Mouse (Mus musculus) limb, embryonic 10.5 days (tissue): ENCODE measurements around the gene Ppp1r15b. TPM values are rescaled to one million over a fixed set of nuclear protein-coding genes. Genes with fewer than 3 reads are reported as not detected.
A peak's percentile ranks its signal among the peaks of the same experiment; 100 is the strongest.

Experiments used
- DNase-seq: peaks from one replicate; pipeline ENCODE4 v3.0.0-alpha.2; 2017; ENCODE audit warnings: low spot score
- H3K27ac ChIP-seq: fragments of 300-500 bp; sonication (generic); 2 replicates; pipeline ENCODE4 v1.5.1; 2016; ENCODE audit warnings: mild to moderate bottlenecking
- H3K27me3 ChIP-seq: fragments of 300-500 bp; sonication (generic); 2 replicates; pipeline ENCODE4 v1.6.1; 2016; ENCODE audit warnings: low read depth, mild to moderate bottlenecking; ENCODE audit not compliant: poor library complexity, severe bottlenecking
- H3K36me3 ChIP-seq: fragments of 300-500 bp; sonication (generic); 2 replicates; pipeline ENCODE4 v1.6.1; 2016; ENCODE audit warnings: mild to moderate bottlenecking, moderate library complexity
- H3K4me1 ChIP-seq: fragments of 300-500 bp; sonication (generic); 2 replicates; pipeline ENCODE4 v1.6.1; 2016
- H3K4me3 ChIP-seq: fragments of 300-500 bp; sonication (generic); 2 replicates; pipeline ENCODE4 v1.5.1; 2016; ENCODE audit warnings: mild to moderate bottlenecking, moderate library complexity
- H3K9me3 ChIP-seq: fragments of 300-500 bp; sonication (generic); replicated peaks from 2 replicates; pipeline ENCODE4 v1.6.1; 2016; ENCODE audit warnings: mild to moderate bottlenecking
- WGBS: fragments of 180-500 bp; shearing (Covaris S2); methylation state at CpG from one replicate; pipeline ENCODE4 v1.1.7; 2016; 5-methylcytosine and 5-hydroxymethylcytosine counted together
- polyA plus RNA-seq: library from polyadenylated mRNA; unstranded; fragments of >200 nt; fragmentation: Nextera tagmentation; extraction: Ambion mirVana; gene quantifications from 2 replicates; pipeline ENCODE4 v1.2.1, GENCODE M21; 2016

Ppp1r15b gene
- 52.3 and 52.7 TPM in 2 replicates for polyA plus RNA-seq

DNA sequence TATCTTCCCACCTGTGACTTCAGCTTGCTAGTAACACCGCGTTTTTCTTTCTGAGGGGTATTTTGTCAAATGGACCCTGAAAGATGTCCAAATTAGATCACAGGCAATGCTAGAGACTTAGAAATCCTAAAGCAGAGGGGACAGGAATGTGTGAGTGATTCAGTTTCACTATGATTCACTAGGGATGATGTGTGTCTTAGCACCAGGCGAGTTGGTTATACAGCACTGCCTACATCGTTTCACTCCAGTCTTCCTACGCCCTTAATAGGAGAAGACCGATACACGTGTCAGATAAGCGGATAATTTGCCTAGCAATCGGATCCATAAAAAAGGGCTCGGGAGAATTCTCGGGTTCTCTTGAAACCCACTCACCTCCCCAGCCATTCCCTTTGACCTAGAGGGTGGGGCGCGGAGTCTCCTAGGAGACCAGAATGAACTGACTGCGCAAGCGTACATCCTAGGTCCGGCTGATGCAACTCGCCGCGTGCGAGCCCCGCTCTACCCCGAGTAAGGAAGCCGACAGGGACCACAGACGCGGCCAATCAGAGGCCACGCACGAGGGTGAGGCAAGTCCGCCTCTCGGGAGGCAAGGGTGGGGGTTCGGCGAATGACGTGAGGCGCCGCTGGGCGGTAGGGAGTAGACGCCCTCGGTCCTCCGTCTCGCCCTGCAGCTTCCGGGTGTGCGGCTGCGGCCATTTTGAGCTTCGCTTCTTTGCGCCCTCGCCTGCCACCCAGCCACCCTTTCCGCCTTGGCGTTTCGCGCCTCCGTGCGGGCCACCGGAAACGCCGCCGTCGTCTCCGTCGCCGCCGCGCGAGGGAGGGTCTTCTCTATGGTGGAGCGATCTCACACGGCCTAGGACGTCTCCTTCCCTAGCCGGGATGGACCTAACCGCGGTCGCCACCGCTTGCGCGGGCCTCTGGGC, at the start of gene Ppp1r15b:
Gene Ppp1r15b, plus strand, starts transcription at position 506 of the 923 bp plus-strand sequence.
- peaks cover 46% of the 10 kb centered on the region for H3K4me1 ChIP-seq
- WGBS: 1% methylated on average over 72 of the region's 72 CpGs

DNA sequence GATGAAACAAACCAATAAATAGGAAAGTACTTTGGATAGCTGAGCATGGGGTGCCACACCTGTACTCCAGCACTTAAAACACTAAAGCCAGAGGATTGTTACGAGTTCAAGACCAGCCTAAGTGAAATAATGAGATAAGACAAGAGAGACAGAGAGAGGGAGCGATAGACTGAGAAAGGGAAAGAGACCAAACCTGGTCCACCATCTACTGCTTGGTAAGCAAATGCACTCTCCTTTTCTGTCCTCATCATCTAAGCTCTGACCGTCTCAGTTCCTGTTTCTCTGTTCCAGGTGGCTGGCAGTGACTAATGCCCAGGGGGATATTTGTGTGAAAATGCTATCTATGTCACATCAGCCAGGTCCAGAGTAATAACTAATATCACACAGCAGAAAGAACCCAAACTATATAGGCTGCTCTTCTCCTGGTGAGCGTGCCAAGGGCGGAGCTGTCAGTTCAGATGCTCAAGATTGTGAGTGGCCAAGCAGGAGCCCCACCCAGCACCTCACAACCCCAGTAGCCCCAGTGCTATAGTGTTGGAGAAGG, 47.9 kb upstream of the Ppp1r15b start:
- WGBS: 96% methylated on average over 5 of the region's 5 CpGs
- H3K4me3 ChIP-seq: no peak overlapping the region
- DNase-seq: no peak
- no peak overlapping the region for H3K27ac ChIP-seq
- no peaks in the 10 kb centered on the region for H3K27me3 ChIP-seq
- peaks cover 27% of the 10 kb centered on the region for H3K4me1 ChIP-seq
- H3K9me3 ChIP-seq: no peaks in the 10 kb centered on the region
- H3K36me3 ChIP-seq: peaks cover 40% of the 10 kb centered on the region

More for the DNA sequence above, at the start of gene Ppp1r15b:
- H3K4me3 ChIP-seq: peak within 1 kb of the TSS; percentile 86
- H3K9me3 ChIP-seq: no peaks in the 10 kb centered on the region
- peaks cover 34% of the 10 kb centered on the region for H3K36me3 ChIP-seq
- peak within 1 kb of the TSS; percentile 95 for H3K27ac ChIP-seq
- DNase-seq: peak; percentile 97
- no peaks in the 10 kb centered on the region for H3K27me3 ChIP-seq

DNA sequence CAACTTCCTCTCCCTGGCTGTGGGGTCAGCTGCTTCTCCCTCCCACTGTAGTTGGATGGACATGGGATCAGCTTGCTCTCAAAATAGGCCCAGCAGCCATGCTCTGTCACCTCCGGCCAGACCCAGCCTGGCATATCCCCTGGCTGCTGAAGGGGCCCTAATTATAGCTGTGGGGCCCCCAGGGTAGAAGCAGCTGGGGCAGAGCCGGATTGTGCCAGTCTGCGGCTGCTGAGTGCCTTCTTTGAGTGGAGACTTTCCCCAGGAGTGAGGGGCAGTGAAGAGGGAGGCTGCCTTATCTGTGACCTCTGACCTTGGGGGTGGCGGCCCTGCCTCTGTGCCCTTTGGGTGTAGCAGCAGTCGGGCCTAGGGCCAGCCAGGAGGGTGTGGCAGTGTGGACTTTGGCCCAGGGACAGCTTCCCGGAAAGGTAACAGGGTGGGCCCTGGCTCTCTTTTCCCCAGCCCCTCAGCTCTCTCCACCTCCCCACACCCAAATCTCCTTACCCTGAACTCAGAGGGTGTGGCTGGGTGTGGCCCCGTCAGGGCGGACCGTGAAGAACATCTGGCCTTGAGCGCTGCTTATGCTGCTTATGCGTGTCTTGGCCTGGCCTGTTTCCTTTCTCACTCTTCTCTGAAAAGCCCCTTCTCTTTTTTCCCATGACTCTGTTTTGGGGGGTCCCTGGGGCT, 46.9 kb upstream of the Ppp1r15b start:
- H3K9me3 ChIP-seq: no peaks in the 10 kb centered on the region
- no peak for DNase-seq
- peaks cover 24% of the 10 kb centered on the region for H3K4me1 ChIP-seq
- WGBS: 75% methylated on average over 11 of the region's 11 CpGs
- H3K36me3 ChIP-seq: peaks cover 38% of the 10 kb centered on the region
- H3K27ac ChIP-seq: no peak overlapping the region
- no peak overlapping the region for H3K4me3 ChIP-seq
- H3K27me3 ChIP-seq: no peaks in the 10 kb centered on the region

DNA sequence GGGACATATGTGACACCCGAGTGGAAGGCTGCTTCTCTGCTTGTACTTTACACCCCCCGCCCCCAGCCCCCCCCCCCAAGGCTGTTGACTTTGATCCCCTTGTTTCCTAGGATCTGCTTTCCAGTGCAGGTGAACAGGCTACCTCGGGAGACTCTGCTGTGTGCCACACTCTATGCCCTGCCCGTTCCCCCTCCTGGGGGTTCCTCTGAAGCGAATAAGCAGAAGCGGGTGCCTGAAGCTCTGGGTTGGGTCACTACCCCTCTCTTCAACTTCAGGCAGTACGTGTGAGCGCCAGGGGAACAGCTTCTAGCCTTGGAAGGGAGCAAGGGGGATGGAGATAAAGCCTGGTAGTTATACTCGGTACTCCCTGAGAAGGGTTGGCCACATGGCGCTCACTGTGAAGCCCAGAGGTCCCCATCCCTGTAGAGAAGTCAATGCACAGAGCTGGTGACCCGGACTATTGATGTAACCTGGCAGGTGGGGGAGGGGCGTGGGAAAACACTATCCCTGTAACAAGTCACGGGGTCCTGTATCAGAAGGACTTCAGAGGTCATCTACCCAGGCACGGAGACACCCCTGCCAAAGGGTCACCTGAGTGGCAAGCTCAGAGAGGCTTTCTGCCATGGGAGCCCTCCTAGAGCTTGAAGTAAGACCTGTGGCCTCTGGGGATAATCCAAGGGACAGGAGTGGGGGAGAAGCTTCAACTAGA, 46.1 kb upstream of the Ppp1r15b start:
- peaks cover 22% of the 10 kb centered on the region for H3K4me1 ChIP-seq

GRCm38 (mm10) chr1:133085417-133085742, 45.6 kb upstream of the Ppp1r15b start:
- WGBS: 95% methylated on average over 8 of the region's 8 CpGs
- DNase-seq: no peak
- Histone ChIP-seq H3K9me3 (no peaks in the 10 kb centered on the region), H3K4me3 (no peak overlapping the region), H3K27me3 (no peaks in the 10 kb centered on the region), H3K4me1 (peaks cover 22% of the 10 kb centered on the region), H3K27ac (no peak overlapping the region), H3K36me3 (peaks cover 45% of the 10 kb centered on the region)

More for the DNA sequence above, 46.1 kb upstream of the Ppp1r15b start:
- 80% methylated on average over 14 of the region's 14 CpGs for WGBS
- H3K4me3 ChIP-seq: no peak overlapping the region
- peaks cover 40% of the 10 kb centered on the region for H3K36me3 ChIP-seq
- H3K9me3 ChIP-seq: no peaks in the 10 kb centered on the region
- DNase-seq: no peak
- H3K27me3 ChIP-seq: no peaks in the 10 kb centered on the region
- H3K27ac ChIP-seq: no peak overlapping the region

DNA sequence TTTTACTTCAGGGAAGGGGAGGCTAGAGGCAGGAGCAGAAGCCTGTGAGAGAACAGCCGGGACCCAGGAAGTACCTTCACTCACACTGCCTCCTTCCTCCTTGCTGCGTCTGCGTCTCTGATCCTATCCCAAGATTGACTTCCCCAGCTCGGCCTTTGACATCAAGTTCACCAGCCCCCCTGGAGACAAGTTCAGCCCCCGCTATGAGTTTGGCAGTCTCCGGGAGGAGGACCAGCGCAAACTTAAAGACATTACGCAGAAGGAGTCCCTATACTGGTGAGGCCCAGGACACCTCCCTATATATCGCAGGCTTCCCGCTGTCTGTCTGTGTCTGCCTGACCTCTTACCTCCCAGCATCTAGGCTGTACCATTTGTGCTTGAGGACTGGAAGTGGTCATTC, 44.1 kb upstream of the Ppp1r15b start:
- WGBS: 90% methylated on average over 10 of the region's 10 CpGs

GRCm38 (mm10) chr1:133087206-133087905, 43.6 kb upstream of the Ppp1r15b start:
- 44% methylated on average over 7 of the region's 7 CpGs for WGBS
- Histone ChIP-seq H3K4me3 (no peak overlapping the region), H3K36me3 (peaks cover 44% of the 10 kb centered on the region), H3K27me3 (no peaks in the 10 kb centered on the region), H3K9me3 (no peaks in the 10 kb centered on the region), H3K4me1 (peaks cover 22% of the 10 kb centered on the region), H3K27ac (no peak overlapping the region)
- peak; percentile 77 for DNase-seq

More for the DNA sequence above, 44.1 kb upstream of the Ppp1r15b start:
- H3K27ac ChIP-seq: no peak overlapping the region
- no peaks in the 10 kb centered on the region for H3K27me3 ChIP-seq
- H3K4me1 ChIP-seq: peaks cover 22% of the 10 kb centered on the region
- H3K9me3 ChIP-seq: no peaks in the 10 kb centered on the region
- H3K36me3 ChIP-seq: peaks cover 45% of the 10 kb centered on the region
- no peak overlapping the region for H3K4me3 ChIP-seq
- DNase-seq: no peak

DNA sequence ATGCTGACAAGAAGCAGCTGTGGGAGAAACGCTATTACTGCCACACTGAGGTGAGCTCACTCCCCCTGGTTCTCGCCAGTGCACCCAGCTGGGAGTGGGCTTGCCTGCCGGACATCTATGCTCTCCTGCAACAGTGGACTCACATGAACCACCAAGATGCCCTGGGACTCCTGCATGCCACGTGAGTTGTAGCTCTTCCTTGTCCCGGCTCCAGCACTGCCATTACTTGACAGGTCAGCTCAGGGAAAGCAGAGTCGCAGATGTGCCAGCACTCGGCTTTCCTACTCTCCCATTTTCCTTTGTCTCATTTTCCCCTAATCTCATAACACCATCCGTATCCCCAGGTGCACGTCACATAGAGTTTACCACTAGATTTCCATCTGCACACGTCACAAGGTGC, 42.7 kb upstream of the Ppp1r15b start:
- Histone ChIP-seq H3K9me3 (no peaks in the 10 kb centered on the region), H3K27ac (no peak overlapping the region), H3K27me3 (no peaks in the 10 kb centered on the region), H3K4me3 (no peak overlapping the region), H3K36me3 (peaks cover 38% of the 10 kb centered on the region), H3K4me1 (peaks cover 22% of the 10 kb centered on the region)
- WGBS: 90% methylated on average over 10 of the region's 10 CpGs
- no peak for DNase-seq

DNA sequence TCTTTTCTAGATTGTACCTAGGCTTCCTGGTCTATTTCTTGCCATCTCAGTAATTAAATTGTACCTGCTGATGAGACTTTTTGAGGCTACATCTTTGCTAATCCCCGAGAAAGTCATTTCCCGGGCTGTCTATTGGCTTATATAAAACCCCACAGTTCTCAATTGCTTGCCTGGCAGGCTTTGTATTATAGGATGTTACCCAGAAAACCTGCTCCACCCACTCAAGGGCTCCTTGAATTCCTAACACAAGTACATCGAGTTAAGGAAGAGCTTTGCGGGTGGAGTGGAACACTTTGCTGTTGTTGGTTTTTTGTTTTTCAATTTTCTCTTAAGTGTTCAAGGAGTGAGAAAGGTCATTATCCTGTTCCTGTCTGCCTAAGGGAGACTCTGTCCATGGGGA, 41.5 kb upstream of the Ppp1r15b start:
- DNase-seq: no peak
- peaks cover 14% of the 10 kb centered on the region for H3K4me1 ChIP-seq
- no peak overlapping the region for H3K27ac ChIP-seq
- H3K27me3 ChIP-seq: no peaks in the 10 kb centered on the region
- no peak overlapping the region for H3K4me3 ChIP-seq
- no peaks in the 10 kb centered on the region for H3K9me3 ChIP-seq
- 85% methylated on average over 4 of the region's 4 CpGs for WGBS
- H3K36me3 ChIP-seq: peaks cover 36% of the 10 kb centered on the region

- DNase-seq: no peak
- Histone ChIP-seq H3K4me3 (no peak overlapping the region), H3K9me3 (no peaks in the 10 kb centered on the region), H3K36me3 (peaks cover 39% of the 10 kb centered on the region), H3K27me3 (no peaks in the 10 kb centered on the region), H3K27ac (no peak overlapping the region), H3K4me1 (peaks cover 11% of the 10 kb centered on the region)
- WGBS: 75% methylated on average over 6 of the region's 6 CpGs
Observed at GRCm38 (mm10) chr1:133090641-133091040, 40.3 kb upstream of the Ppp1r15b start.

DNA sequence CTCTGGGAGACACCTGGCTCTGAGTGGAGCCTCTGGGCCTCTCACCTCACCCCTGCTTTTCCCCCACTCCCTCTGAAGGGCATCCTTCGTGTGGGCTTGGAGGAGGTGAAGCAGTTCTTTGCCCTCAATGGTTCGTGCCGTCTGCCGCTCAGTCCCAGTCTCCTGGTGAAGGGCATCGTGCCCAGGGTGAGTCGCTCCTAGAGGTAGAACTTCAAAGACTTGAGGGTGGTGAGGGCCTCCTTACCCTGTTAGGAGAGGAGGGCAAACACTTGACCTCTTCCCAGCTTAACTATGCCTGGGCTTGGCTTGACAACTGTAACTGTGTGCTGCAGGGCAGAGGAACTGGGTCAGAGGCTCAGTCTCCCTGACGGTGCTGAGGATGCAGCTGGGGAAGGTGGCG, 39.5 kb upstream of the Ppp1r15b start:
- WGBS: 87% methylated on average over 8 of the region's 8 CpGs
- H3K4me1 ChIP-seq: peaks cover 11% of the 10 kb centered on the region
- DNase-seq: no peak
- no peak overlapping the region for H3K27ac ChIP-seq
- no peak overlapping the region for H3K4me3 ChIP-seq
- no peaks in the 10 kb centered on the region for H3K9me3 ChIP-seq
- H3K36me3 ChIP-seq: peaks cover 44% of the 10 kb centered on the region
- no peaks in the 10 kb centered on the region for H3K27me3 ChIP-seq

DNA sequence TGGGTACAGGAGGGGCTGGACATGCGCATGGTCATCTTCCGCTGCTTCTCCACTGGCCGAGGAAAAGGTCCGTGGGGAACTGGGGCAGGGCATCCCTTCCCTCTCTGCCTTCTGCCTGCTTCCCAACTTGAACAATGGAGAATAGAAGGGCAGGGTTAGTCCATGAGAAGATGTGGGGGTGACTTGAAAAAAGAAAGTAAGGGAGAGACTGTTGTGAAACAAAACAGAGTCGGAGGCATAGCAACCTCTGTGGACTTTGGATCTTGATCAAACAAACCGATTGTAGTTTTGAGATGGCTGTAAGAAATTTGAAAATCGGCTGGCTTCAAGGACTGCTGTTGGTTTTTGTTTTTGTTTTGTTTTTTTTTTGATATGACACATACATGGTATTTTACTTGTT, 37.2 kb upstream of the Ppp1r15b start:
- Histone ChIP-seq H3K4me1 (no peaks in the 10 kb centered on the region), H3K27ac (no peak overlapping the region), H3K36me3 (peaks cover 51% of the 10 kb centered on the region), H3K27me3 (no peaks in the 10 kb centered on the region), H3K4me3 (no peak overlapping the region), H3K9me3 (no peaks in the 10 kb centered on the region)
- WGBS: 94% methylated on average over 7 of the region's 7 CpGs
- DNase-seq: no peak
